Mouse (Mus musculus): ENCODE measurements around the gene Mtus2. TPM values are rescaled to one million over a fixed set of nuclear protein-coding genes. Genes with fewer than 3 reads are reported as not detected.

Gene Mtus2
- polyA plus RNA-seq (2016; fragmentation: Nextera tagmentation; extraction: Ambion mirVana): 48.9 and 49.7 TPM in 2 replicates

DNA sequence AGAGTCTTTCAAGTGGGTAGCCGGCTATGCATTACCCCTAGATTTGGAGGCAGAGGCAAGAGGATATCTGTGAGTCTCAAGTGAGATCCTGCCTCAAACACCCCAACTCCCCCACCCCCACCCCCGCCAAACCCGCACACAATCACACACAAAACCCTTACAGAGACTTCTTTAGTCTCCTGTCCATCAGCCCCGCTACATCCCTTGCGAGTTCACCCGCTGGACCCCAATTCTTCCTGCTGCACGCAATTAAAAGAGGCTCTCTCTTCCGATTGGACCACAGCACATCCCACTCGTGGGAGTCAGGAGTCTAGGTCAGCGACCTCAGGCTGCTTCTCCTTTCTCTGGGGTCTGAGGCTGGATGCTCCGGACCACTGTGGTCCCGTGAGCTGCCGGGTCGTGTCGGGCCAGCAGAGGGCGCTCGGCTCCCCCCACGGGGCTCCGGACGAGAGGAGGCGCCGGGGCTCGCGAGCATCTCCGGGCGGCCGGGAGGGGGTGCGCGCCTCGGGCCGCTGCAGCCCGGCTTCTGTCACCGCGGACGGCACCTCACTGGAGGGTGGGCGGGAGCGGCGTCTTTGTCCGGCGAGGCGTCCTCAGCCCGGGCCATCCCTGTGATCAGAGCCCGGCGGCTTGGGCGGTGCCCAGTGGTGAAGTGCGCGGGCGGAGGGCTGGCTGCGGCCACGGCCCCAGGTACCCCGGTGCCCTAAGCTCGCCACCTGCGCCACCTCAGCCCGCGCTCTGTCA, at the start of gene Mtus2:
Mtus2 (plus strand) TSS at position 500 of the 744 bp plus-strand sequence.
- Histone ChIP-seq H3K4me2 (replicated peaks) (peak within 1 kb of the TSS; percentile 97), H3K4me1 (peaks cover 19% of the 10 kb centered on the region), H3K27me3 (peaks cover 35% of the 10 kb centered on the region), H3K9ac (peak within 1 kb of the TSS; percentile 79), H3K27ac (peak within 1 kb of the TSS; percentile 82), H3K9me3 (replicated peaks) (no peaks in the 10 kb centered on the region), H3K36me3 (no peaks in the 10 kb centered on the region), H3K4me3 (peak within 1 kb of the TSS; percentile 70)
- peak; percentile 94 for ATAC-seq (ENCODE audit: low FRiP score)
- under 1% methylated on average over 53 of the region's 55 CpGs for WGBS

DNA sequence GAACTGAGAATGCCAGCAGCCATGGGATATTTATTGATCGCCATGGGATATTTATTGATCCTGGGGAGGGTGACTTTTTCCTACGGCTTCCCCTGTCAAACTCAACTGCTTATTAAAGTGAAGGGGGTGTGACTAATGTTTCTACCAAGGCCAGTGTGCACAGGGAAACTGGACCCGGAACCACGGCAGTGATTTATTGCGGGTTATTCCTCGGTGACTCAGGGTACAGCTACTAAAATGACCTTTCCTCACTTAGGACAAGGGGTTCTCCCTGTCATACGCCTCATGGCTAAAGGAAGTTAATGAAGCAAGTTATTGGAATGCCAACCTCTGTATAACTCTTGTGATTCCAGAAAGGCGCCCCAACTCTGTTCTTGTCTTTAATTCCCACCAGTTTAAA, 49.3 kb upstream of the Mtus2 start:
- no peaks in the 10 kb centered on the region for H3K9me3 ChIP-seq (replicated peaks)
- H3K27ac ChIP-seq: no peak overlapping the region
- no peaks in the 10 kb centered on the region for H3K27me3 ChIP-seq
- H3K4me1 ChIP-seq: no peaks in the 10 kb centered on the region
- H3K4me3 ChIP-seq: no peak overlapping the region
- H3K4me2 ChIP-seq (replicated peaks): no peak overlapping the region
- WGBS: 87% methylated on average over 8 of the region's 8 CpGs
- H3K9ac ChIP-seq: no peak overlapping the region
- ATAC-seq (ENCODE audit: low FRiP score): no peak
- H3K36me3 ChIP-seq: no peaks in the 10 kb centered on the region

DNA sequence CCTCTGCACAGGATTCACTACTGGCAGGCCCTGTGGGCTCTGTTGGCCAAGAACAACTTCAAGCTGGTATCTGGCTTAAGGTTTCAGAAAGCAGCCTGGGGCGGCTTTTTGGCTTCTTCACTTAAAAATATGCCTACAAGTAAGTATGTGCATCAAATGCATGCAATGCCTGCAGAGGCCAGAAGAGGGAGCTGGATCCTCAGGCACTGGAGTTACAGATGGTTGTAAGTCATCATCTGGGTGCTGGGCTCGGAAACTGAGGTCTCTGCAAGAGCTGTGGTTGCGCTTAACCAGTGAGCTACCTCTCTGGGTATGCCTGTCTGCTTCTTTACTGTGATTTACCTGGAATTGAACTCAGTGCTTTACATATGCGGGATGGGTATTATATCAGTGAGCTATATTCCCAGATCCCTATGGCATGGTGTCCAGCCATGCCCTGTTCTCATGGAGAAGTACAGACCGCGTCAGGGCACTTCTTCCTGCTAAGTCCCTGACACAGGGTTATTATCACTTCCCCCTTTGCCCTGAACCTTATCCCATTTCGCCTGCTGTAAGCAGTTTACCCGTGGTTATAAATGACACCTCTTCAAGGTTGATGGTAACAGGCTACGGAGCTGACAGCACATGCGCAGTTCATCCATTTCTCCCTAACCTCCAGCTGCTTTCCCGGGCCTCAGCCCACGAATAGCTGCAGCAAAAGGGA, 46.2 kb upstream of the Mtus2 start:
- Histone ChIP-seq H3K4me2 (replicated peaks) (no peak overlapping the region), H3K9ac (no peak overlapping the region), H3K4me3 (no peak overlapping the region), H3K9me3 (replicated peaks) (no peaks in the 10 kb centered on the region), H3K27ac (no peak overlapping the region), H3K27me3 (no peaks in the 10 kb centered on the region), H3K4me1 (peaks cover 6% of the 10 kb centered on the region), H3K36me3 (no peaks in the 10 kb centered on the region)
- WGBS: 83% methylated on average over 12 of the region's 12 CpGs
- ATAC-seq (ENCODE audit: low FRiP score): no peak

DNA sequence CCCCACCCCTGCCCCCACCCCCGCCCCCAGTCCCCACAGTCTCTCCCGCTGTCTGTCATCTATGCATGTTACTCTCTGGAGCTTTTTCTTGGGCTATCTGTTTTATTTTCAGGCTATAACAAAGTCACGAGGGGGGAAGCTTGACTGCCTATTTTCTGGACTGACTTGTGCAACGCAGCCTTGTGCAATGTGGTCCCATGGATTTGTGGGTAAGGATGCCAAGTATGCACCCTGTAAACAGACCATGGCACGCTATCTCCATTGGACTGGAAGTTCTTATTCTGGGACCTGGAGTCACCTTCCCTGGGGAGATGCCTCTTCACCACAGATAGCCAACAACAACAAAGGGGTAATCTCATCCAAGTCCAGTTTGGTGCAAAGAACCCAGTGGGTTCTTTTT, 45.4 kb upstream of the Mtus2 start:
- no peak overlapping the region for H3K9ac ChIP-seq
- H3K27me3 ChIP-seq: no peaks in the 10 kb centered on the region
- H3K4me3 ChIP-seq: no peak overlapping the region
- H3K9me3 ChIP-seq (replicated peaks): no peaks in the 10 kb centered on the region
- peaks cover 6% of the 10 kb centered on the region for H3K4me1 ChIP-seq
- H3K4me2 ChIP-seq (replicated peaks): no peak overlapping the region
- no peak overlapping the region for H3K27ac ChIP-seq
- H3K36me3 ChIP-seq: no peaks in the 10 kb centered on the region
- WGBS: 83% methylated on average over 5 of the region's 5 CpGs
- no peak for ATAC-seq (ENCODE audit: low FRiP score)

DNA sequence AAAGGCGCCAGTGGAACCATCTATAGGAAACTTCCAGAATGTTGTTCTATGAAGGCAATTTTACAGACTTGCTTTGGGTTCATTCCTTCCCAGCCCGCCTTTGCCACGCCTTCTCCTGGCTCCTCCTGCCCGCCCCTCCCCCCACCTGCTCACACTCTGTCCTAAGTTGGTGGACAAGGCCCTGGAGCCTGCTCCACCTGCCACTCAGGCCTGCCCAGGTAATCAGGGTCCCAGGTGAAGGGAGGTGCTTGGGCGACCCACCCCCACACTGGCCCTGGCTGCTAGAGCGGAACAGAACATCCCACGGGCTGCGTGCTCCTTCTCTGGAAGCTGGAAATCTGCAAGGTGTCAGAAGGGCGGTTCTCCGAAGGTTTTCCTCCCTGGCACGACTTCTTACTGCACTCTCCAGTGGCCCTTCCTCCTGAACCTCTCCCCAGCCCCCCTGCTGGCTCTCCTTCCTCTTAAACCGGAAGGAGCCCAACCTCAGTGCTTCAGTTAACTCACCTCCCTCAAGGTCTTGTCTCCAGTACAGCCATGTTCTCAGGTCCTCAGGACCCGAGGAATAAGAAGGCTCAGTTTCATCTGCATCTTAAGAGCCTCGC, 43.8 kb upstream of the Mtus2 start:
- Histone ChIP-seq H3K9ac (no peak overlapping the region), H3K4me2 (replicated peaks) (no peak overlapping the region), H3K27me3 (no peaks in the 10 kb centered on the region), H3K36me3 (no peaks in the 10 kb centered on the region), H3K4me3 (no peak overlapping the region), H3K4me1 (peaks cover 6% of the 10 kb centered on the region), H3K27ac (no peak overlapping the region; the same call in 1 of the 2 replicates), H3K9me3 (replicated peaks) (no peaks in the 10 kb centered on the region)
- 45% methylated on average over 14 of the region's 14 CpGs for WGBS
- ATAC-seq (ENCODE audit: low FRiP score): no peak

DNA sequence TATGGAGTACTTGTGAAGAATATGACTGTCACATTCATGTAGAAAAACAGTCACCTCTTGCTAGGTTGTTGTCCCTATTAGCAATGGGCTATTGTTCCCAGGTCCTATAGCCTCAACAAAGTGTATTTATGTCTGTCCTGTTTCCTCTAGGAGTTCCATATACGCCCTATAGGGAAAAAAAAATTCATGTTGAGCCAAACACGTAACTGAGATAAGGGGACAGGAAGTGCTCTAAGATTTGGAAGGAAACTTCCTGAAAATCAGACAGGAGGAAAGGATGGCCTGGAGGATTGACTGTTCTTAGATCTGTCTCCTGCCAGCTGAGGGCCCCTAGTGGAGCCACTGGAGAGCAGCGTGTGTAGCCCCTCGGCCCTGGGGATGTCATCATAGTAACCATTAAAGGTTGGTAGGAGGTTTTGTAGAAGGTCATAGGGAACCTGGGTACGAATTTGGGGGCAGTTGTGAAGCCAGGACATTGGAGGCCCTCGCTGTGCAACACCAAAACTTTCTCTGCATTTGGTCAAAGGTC, 42.0 kb upstream of the Mtus2 start:
- ATAC-seq (ENCODE audit: low FRiP score): no peak
- WGBS: 59% methylated on average over 6 of the region's 6 CpGs
- H3K27ac ChIP-seq: no peak overlapping the region

DNA sequence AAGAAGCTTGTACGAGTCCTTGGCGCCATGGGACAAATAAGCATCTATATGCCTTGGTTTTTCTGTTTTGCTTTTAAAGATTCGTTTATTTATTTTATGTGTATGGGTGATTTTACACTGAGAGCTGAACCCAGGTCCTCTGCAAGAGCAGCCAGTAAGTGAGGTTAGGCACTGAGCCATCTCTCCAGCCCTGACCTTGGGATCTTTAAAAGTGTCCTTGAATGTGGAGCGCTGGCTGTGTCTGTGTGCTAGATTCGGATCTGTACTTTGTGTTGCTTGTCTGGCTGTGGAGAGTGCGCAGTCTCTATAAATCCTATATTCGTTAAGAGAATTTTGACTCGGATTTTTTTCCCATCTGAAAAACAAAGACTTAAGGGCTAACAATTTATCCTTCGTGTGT, 40.9 kb upstream of the Mtus2 start:
- Histone ChIP-seq H3K9ac (no peak overlapping the region), H3K4me3 (no peak overlapping the region), H3K27me3 (no peaks in the 10 kb centered on the region), H3K9me3 (replicated peaks) (no peaks in the 10 kb centered on the region), H3K4me1 (peaks cover 6% of the 10 kb centered on the region), H3K4me2 (replicated peaks) (no peak overlapping the region), H3K36me3 (no peaks in the 10 kb centered on the region), H3K27ac (no peak overlapping the region)
- 86% methylated on average over 9 of the region's 9 CpGs for WGBS
- ATAC-seq (ENCODE audit: low FRiP score): no peak

More for the DNA sequence above, 42.0 kb upstream of the Mtus2 start:
- H3K27me3 ChIP-seq: no peaks in the 10 kb centered on the region
- peaks cover 6% of the 10 kb centered on the region for H3K4me1 ChIP-seq
- no peaks in the 10 kb centered on the region for H3K36me3 ChIP-seq
- H3K9me3 ChIP-seq (replicated peaks): no peaks in the 10 kb centered on the region
- H3K4me2 ChIP-seq (replicated peaks): no peak overlapping the region
- H3K4me3 ChIP-seq: no peak overlapping the region
- no peak overlapping the region for H3K9ac ChIP-seq

DNA sequence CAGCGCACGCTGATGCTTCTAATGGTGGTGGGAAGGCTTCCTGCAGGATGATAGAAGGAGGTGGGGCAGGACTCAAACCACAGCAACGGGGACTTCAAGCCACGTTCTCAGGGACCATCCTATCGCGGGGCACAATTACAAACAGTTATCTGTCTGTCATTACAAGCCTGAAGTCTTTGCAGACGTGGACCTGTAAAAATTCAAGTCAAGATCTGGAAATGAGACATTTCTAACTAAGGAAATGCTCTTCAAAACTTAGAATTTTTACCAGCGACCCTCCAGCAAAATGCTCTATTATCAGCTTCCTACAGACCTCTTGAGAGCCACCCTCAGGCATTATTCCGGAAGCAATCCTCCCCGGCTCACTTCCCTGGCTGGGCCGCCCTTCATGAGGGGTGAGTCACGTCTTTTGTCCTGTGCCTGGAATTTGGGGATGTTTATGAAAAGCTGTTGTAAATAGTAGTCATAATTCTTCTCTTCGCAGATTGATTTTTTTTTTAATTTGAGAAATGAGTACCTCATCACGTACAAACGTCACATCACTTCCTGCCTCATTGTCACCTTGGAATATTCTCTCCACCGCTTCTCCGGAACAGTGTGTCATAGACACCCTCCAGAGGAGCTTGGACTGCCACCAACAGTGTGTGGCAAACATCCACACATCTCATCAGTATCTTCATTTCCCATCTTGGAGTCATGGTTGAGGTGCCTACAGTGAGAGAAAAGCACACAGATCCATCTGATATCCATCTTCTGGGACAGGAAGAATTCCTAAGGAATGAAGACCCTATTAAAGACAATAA, 38.9 kb upstream of the Mtus2 start:
- Histone ChIP-seq H3K36me3 (no peaks in the 10 kb centered on the region), H3K4me3 (no peak overlapping the region), H3K9me3 (replicated peaks) (no peaks in the 10 kb centered on the region), H3K4me1 (peaks cover 5% of the 10 kb centered on the region), H3K27ac (no peak overlapping the region), H3K9ac (no peak overlapping the region), H3K4me2 (replicated peaks) (no peak overlapping the region), H3K27me3 (no peaks in the 10 kb centered on the region)
- WGBS: 84% methylated on average over 17 of the region's 17 CpGs
- no peak for ATAC-seq (ENCODE audit: low FRiP score)

DNA sequence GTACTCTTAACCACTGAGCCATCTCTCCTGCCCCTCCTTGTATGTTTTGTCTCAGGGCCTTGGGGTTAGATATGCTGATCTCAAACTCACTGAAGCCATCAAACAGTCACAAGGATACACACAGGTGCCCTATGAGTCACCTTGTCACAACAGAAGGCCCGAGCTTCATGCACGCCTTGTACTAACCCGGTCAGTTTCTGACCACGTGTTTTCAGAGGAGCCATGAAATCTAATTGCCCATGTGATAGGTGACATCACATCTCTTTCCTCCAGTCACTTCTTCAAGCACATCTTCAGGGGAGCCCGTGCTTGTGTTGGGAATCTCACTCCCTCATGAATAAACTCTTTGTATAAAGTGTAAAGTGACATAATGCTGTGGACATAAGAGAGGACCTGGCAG, 32.5 kb upstream of the Mtus2 start:
- Histone ChIP-seq H3K27me3 (no peaks in the 10 kb centered on the region), H3K27ac (no peak overlapping the region), H3K4me2 (replicated peaks) (no peak overlapping the region), H3K9ac (no peak overlapping the region), H3K36me3 (no peaks in the 10 kb centered on the region), H3K4me1 (no peaks in the 10 kb centered on the region), H3K9me3 (replicated peaks) (no peaks in the 10 kb centered on the region), H3K4me3 (no peak overlapping the region)
- ATAC-seq (ENCODE audit: low FRiP score): no peak
- WGBS: 86% methylated on average over 5 of the region's 5 CpGs

DNA sequence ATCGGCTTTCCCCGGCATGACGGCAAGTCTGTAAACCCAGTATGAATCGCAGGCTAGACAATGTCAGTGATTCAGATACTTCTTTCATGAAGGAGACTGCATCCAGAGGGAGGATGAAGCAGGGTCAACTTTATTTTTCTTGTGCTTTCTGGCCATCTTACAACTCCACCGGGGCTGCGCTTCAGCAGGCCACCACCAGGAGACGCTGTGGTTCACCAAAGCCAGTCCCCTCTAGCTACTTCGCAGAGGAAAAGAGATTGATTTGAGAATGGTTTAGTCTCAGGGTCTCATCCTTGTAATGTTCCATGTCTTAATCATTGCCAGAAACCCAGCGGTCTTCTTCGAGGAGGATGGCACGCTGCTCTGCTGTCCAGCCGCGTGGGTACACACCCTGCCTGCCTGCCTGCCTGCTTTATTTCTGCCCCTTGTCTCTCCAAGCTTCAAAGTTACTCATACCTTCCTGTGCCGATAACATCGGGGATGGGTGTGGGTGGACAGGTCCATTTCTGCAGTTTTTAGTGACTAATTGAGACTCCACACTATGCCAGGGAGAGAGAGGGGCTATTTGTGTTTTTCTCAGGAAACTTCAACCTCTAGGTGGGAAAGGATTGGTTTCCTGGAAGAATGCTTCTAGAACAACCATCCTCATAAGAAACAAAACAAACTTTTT, 31.1 kb upstream of the Mtus2 start:
- no peak overlapping the region for H3K27ac ChIP-seq
- no peaks in the 10 kb centered on the region for H3K36me3 ChIP-seq
- no peak overlapping the region for H3K4me2 ChIP-seq (replicated peaks)
- 66% methylated on average over 15 of the region's 15 CpGs for WGBS
- H3K4me3 ChIP-seq: no peak overlapping the region
- ATAC-seq (ENCODE audit: low FRiP score): no peak
- H3K9ac ChIP-seq: no peak overlapping the region
- no peaks in the 10 kb centered on the region for H3K27me3 ChIP-seq
- H3K4me1 ChIP-seq: no peaks in the 10 kb centered on the region
- no peaks in the 10 kb centered on the region for H3K9me3 ChIP-seq (replicated peaks)

DNA sequence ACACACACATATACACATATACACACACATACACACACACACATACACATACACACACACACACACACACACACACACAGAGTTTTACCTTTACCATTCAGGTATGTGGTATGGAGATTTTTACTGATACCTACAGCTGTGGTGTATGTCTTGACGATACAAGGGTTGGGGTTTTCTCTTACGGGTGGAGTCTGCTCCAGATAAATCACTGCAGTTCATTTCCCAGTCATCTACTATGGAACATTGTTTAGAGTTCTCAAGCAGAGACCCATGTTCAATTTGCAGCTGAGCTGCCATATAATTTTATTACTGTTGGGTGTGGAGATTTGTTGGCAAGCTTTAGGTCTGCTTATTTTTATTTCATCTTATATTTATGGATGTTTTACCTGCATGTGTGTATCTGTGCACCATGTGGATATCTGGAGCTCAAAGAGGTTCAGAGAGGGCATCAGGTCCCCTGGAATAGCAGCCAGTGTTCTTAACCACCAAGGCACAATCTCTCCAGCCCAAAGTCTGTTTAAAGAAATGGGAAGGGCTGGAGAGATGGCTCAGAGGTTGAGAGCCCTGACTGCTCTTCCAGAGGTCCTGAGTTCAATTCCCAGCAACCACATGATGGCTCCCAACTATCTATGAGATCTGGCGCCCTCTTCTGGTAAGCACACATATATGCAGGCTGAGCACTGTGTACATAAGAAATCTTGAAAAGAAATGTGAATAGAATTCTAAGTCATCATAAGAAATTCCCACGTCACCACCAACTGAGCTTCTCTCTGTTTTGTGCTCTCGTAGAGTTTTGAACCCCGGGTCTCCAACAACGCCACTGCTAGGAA, 28.2 kb upstream of the Mtus2 start:
- WGBS: 79% methylated on average over 7 of the region's 7 CpGs
- no peak overlapping the region for H3K4me2 ChIP-seq (replicated peaks)

More for the DNA sequence above, 28.2 kb upstream of the Mtus2 start:
- H3K27me3 ChIP-seq: no peaks in the 10 kb centered on the region
- H3K4me1 ChIP-seq: no peaks in the 10 kb centered on the region
- H3K27ac ChIP-seq: no peak overlapping the region
- H3K9me3 ChIP-seq (replicated peaks): no peaks in the 10 kb centered on the region
- no peak for ATAC-seq (ENCODE audit: low FRiP score)
- H3K36me3 ChIP-seq: no peaks in the 10 kb centered on the region
- no peak overlapping the region for H3K4me3 ChIP-seq
- H3K9ac ChIP-seq: no peak overlapping the region

All from hindbrain, embryonic 12.5 days (tissue).